Mouse (Mus musculus): ENCODE measurements at regions not wholly inside any gene's neighbourhood (a gene's known extent, or its start where the extent isn't known, plus 50 kb on each side); places are given as distances from the start of the nearest gene placed in this dataset.

GRCm38 (mm10) chr7:37006921-37007320 is 309.0 kb downstream of the Tshz3 start:
- Histone ChIP-seq H3K4me3 (ENCODE audit: low read depth, low read length) (no peak overlapping the region), H3K9me3 (ENCODE audit: control insufficient read depth, low read length) (no peaks in the 10 kb centered on the region), H3K27me3 (replicated peaks; ENCODE audit: control insufficient read depth, insufficient read depth, low read length) (no peaks in the 10 kb centered on the region), H3K4me2 (no peak overlapping the region), H3K4me1 (replicated peaks; ENCODE audit: control insufficient read depth, insufficient read depth, low read length) (no peaks in the 10 kb centered on the region), H3K27ac (ENCODE audit: low read depth, low read length) (no peak overlapping the region), H3K9ac (ENCODE audit: low read depth, low read length) (no peak overlapping the region), H3K36me3 (ENCODE audit: control insufficient read depth, insufficient read depth, low read length) (no peaks in the 10 kb centered on the region)
- ATAC-seq (replicated peaks; ENCODE audit: low FRiP score) (no peak), DNase-seq (ENCODE audit: low spot score) (no peak)
- 75% methylated on average over 10 of the region's 10 CpGs for WGBS

GRCm38 (mm10) chr7:37011180-37011754 is 313.3 kb downstream of the Tshz3 start:
- DNase-seq (ENCODE audit: low spot score) = no peak

GRCm38 (mm10) chr7:37020078-37020477 is 322.2 kb downstream of the Tshz3 start:
- H3K4me2 ChIP-seq = no peak overlapping the region
- no peaks in the 10 kb centered on the region for H3K36me3 ChIP-seq (ENCODE audit: control insufficient read depth, insufficient read depth, low read length)
- H3K9ac ChIP-seq (ENCODE audit: low read depth, low read length) = no peak overlapping the region
- H3K4me3 ChIP-seq (ENCODE audit: low read depth, low read length) = no peak overlapping the region
- DNase-seq (ENCODE audit: low spot score) (no peak), ATAC-seq (replicated peaks; ENCODE audit: low FRiP score) (no peak)
- H3K9me3 ChIP-seq (ENCODE audit: control insufficient read depth, low read length) = no peaks in the 10 kb centered on the region
- WGBS = 44% methylated on average over 3 of the region's 3 CpGs
- no peak overlapping the region for H3K27ac ChIP-seq (ENCODE audit: low read depth, low read length)
- no peaks in the 10 kb centered on the region for H3K4me1 ChIP-seq (replicated peaks; ENCODE audit: control insufficient read depth, insufficient read depth, low read length)
- H3K27me3 ChIP-seq (replicated peaks; ENCODE audit: control insufficient read depth, insufficient read depth, low read length) = no peaks in the 10 kb centered on the region

More at GRCm38 (mm10) chr7:37011180-37011754, 313.3 kb downstream of the Tshz3 start:
- Histone ChIP-seq H3K27ac (ENCODE audit: low read depth, low read length) (no peak overlapping the region), H3K4me1 (replicated peaks; ENCODE audit: control insufficient read depth, insufficient read depth, low read length) (no peaks in the 10 kb centered on the region), H3K4me2 (no peak overlapping the region), H3K9me3 (ENCODE audit: control insufficient read depth, low read length) (no peaks in the 10 kb centered on the region), H3K4me3 (ENCODE audit: low read depth, low read length) (no peak overlapping the region), H3K36me3 (ENCODE audit: control insufficient read depth, insufficient read depth, low read length) (no peaks in the 10 kb centered on the region), H3K27me3 (replicated peaks; ENCODE audit: control insufficient read depth, insufficient read depth, low read length) (no peaks in the 10 kb centered on the region), H3K9ac (ENCODE audit: low read depth, low read length) (no peak overlapping the region)
- no peak for ATAC-seq (replicated peaks; ENCODE audit: low FRiP score)
- WGBS = 45% methylated on average over 6 of the region's 6 CpGs

- Histone ChIP-seq H3K9ac (ENCODE audit: low read depth, low read length) (no peak overlapping the region), H3K4me3 (ENCODE audit: low read depth, low read length) (no peak overlapping the region), H3K36me3 (ENCODE audit: control insufficient read depth, insufficient read depth, low read length) (no peaks in the 10 kb centered on the region), H3K4me2 (no peak overlapping the region), H3K4me1 (replicated peaks; ENCODE audit: control insufficient read depth, insufficient read depth, low read length) (no peaks in the 10 kb centered on the region), H3K27ac (ENCODE audit: low read depth, low read length) (no peak overlapping the region), H3K9me3 (ENCODE audit: control insufficient read depth, low read length) (peaks cover 3% of the 10 kb centered on the region; the same call in 1 of the 2 replicates), H3K27me3 (replicated peaks; ENCODE audit: control insufficient read depth, insufficient read depth, low read length) (no peaks in the 10 kb centered on the region)
- no peak for ATAC-seq (replicated peaks; ENCODE audit: low FRiP score)
- no peak for DNase-seq (ENCODE audit: low spot score)
- 87% methylated on average over 7 of the region's 7 CpGs for WGBS
These were observed 326.6 kb downstream of the Tshz3 start for GRCm38 (mm10) chr7:37024501-37025025.

- no peak overlapping the region for H3K4me3 ChIP-seq (ENCODE audit: low read depth, low read length)
- DNase-seq (ENCODE audit: low spot score) (no peak), ATAC-seq (replicated peaks; ENCODE audit: low FRiP score) (no peak)
- H3K4me1 ChIP-seq (replicated peaks; ENCODE audit: control insufficient read depth, insufficient read depth, low read length) = no peaks in the 10 kb centered on the region
- H3K36me3 ChIP-seq (ENCODE audit: control insufficient read depth, insufficient read depth, low read length) = no peaks in the 10 kb centered on the region
- no peak overlapping the region for H3K27ac ChIP-seq (ENCODE audit: low read depth, low read length)
- WGBS = 71% methylated on average over 8 of the region's 8 CpGs
- no peak overlapping the region for H3K4me2 ChIP-seq
- H3K9me3 ChIP-seq (ENCODE audit: control insufficient read depth, low read length) = peaks cover 4% of the 10 kb centered on the region; the same call in 1 of the 2 replicates
- H3K9ac ChIP-seq (ENCODE audit: low read depth, low read length) = no peak overlapping the region
- H3K27me3 ChIP-seq (replicated peaks; ENCODE audit: control insufficient read depth, insufficient read depth, low read length) = no peaks in the 10 kb centered on the region
These were observed 366.9 kb downstream of the Tshz3 start for GRCm38 (mm10) chr7:37064582-37065458.

- no peaks in the 10 kb centered on the region for H3K27me3 ChIP-seq (replicated peaks; ENCODE audit: control insufficient read depth, insufficient read depth, low read length)
- no peak overlapping the region for H3K4me2 ChIP-seq
- no peaks in the 10 kb centered on the region for H3K36me3 ChIP-seq (ENCODE audit: control insufficient read depth, insufficient read depth, low read length)
- no peak for ATAC-seq (replicated peaks; ENCODE audit: low FRiP score)
- DNase-seq (ENCODE audit: low spot score) = no peak
- H3K4me1 ChIP-seq (replicated peaks; ENCODE audit: control insufficient read depth, insufficient read depth, low read length) = no peaks in the 10 kb centered on the region
- WGBS = 71% methylated on average over 6 of the region's 6 CpGs
- H3K4me3 ChIP-seq (ENCODE audit: low read depth, low read length) = no peak overlapping the region
- no peak overlapping the region for H3K9ac ChIP-seq (ENCODE audit: low read depth, low read length)
- no peak overlapping the region for H3K27ac ChIP-seq (ENCODE audit: low read depth, low read length)
- H3K9me3 ChIP-seq (ENCODE audit: control insufficient read depth, low read length) = no peaks in the 10 kb centered on the region
These were observed 379.8 kb downstream of the Tshz3 start for GRCm38 (mm10) chr7:37077698-37078097.

GRCm38 (mm10) chr7:37078140-37078539 is 380.2 kb downstream of the Tshz3 start:
- ATAC-seq (replicated peaks; ENCODE audit: low FRiP score) = no peak
- no peaks in the 10 kb centered on the region for H3K36me3 ChIP-seq (ENCODE audit: control insufficient read depth, insufficient read depth, low read length)
- H3K9ac ChIP-seq (ENCODE audit: low read depth, low read length) = no peak overlapping the region
- H3K4me2 ChIP-seq = no peak overlapping the region
- no peak overlapping the region for H3K4me3 ChIP-seq (ENCODE audit: low read depth, low read length)
- 71% methylated on average over 7 of the region's 7 CpGs for WGBS
- H3K9me3 ChIP-seq (ENCODE audit: control insufficient read depth, low read length) = no peaks in the 10 kb centered on the region
- no peak for DNase-seq (ENCODE audit: low spot score)
- no peaks in the 10 kb centered on the region for H3K27me3 ChIP-seq (replicated peaks; ENCODE audit: control insufficient read depth, insufficient read depth, low read length)
- no peaks in the 10 kb centered on the region for H3K4me1 ChIP-seq (replicated peaks; ENCODE audit: control insufficient read depth, insufficient read depth, low read length)
- no peak overlapping the region for H3K27ac ChIP-seq (ENCODE audit: low read depth, low read length)

- no peak overlapping the region for H3K4me3 ChIP-seq (ENCODE audit: low read depth, low read length)
- no peak overlapping the region for H3K4me2 ChIP-seq
- 84% methylated on average over 3 of the region's 3 CpGs for WGBS
- DNase-seq (ENCODE audit: low spot score) = no peak
- no peak overlapping the region for H3K9ac ChIP-seq (ENCODE audit: low read depth, low read length)
- H3K36me3 ChIP-seq (ENCODE audit: control insufficient read depth, insufficient read depth, low read length) = no peaks in the 10 kb centered on the region
- H3K9me3 ChIP-seq (ENCODE audit: control insufficient read depth, low read length) = no peaks in the 10 kb centered on the region
- no peak overlapping the region for H3K27ac ChIP-seq (ENCODE audit: low read depth, low read length)
- peaks cover 4% of the 10 kb centered on the region for H3K4me1 ChIP-seq (replicated peaks; ENCODE audit: control insufficient read depth, insufficient read depth, low read length)
- ATAC-seq (replicated peaks; ENCODE audit: low FRiP score) = no peak
- no peaks in the 10 kb centered on the region for H3K27me3 ChIP-seq (replicated peaks; ENCODE audit: control insufficient read depth, insufficient read depth, low read length)
These were observed 391.8 kb downstream of the Tshz3 start for GRCm38 (mm10) chr7:37089726-37090125.

All from liver, embryonic 11.5 days (tissue).